Mouse (Mus musculus) midbrain, embryonic 16.5 days (tissue): ENCODE measurements around the gene Hibadh. TPM values are rescaled to one million over a fixed set of nuclear protein-coding genes. Genes with fewer than 3 reads are reported as not detected.

Experiments used
- ATAC-seq: fragments of 200-750 bp; cut with Nextera tagmentation; 2 replicates; pipeline ENCODE4 v1.8.0; 2017; ENCODE audit warnings: moderate TSS enrichment
- H3K27ac ChIP-seq: fragments of 300-500 bp; sonication (generic); 2 replicates; pipeline ENCODE4 v1.5.1; 2014; ENCODE audit warnings: mild to moderate bottlenecking, low read length, mixed read lengths
- H3K27me3 ChIP-seq: fragments of 300-500 bp; sonication (generic); 2 replicates; pipeline ENCODE4 v1.6.1; 2014; ENCODE audit warnings: low read depth, low read length, mixed read lengths; ENCODE audit not compliant: control insufficient read depth, insufficient read depth
- H3K36me3 ChIP-seq: fragments of 300-500 bp; sonication (generic); 2 replicates; pipeline ENCODE4 v1.6.1; 2014; ENCODE audit warnings: mild to moderate bottlenecking, low read length, moderate library complexity, mixed read lengths; ENCODE audit not compliant: control insufficient read depth, insufficient read depth
- H3K4me1 ChIP-seq: fragments of 300-500 bp; sonication (generic); 2 replicates; pipeline ENCODE4 v1.6.1; 2014; ENCODE audit warnings: mild to moderate bottlenecking, low read length, mixed read lengths; ENCODE audit not compliant: control insufficient read depth, insufficient read depth
- H3K4me2 ChIP-seq: fragments of 300-500 bp; sonication (generic); 2 replicates; pipeline ENCODE4 v1.6.1; 2014; ENCODE audit warnings: mild to moderate bottlenecking, low read length, mixed read lengths
- H3K4me3 ChIP-seq: fragments of 300-500 bp; sonication (generic); 2 replicates; pipeline ENCODE4 v1.5.1; 2014; ENCODE audit warnings: low read depth, mild to moderate bottlenecking, low read length, moderate library complexity, mixed read lengths
- H3K9ac ChIP-seq: fragments of 300-500 bp; sonication (generic); 2 replicates; pipeline ENCODE4 v1.6.1; 2014; ENCODE audit warnings: low read depth, low read length, mixed read lengths
- H3K9me3 ChIP-seq: fragments of 300-500 bp; sonication (generic); replicated peaks from 2 replicates; pipeline ENCODE4 v1.6.1; 2014; ENCODE audit warnings: mild to moderate bottlenecking, low read length, mixed read lengths; ENCODE audit not compliant: control insufficient read depth, poor library complexity, severe bottlenecking
- WGBS: fragments of 180-500 bp; shearing (Covaris S2); extraction: QIAGEN DNeasy Blood & Tissue Kit; methylation state at CpG from one replicate; pipeline ENCODE4 v1.1.7; 2014; 5-methylcytosine and 5-hydroxymethylcytosine counted together
- polyA plus RNA-seq: library from polyadenylated mRNA; unstranded; fragments of >200 nt; fragmentation: Nextera tagmentation; extraction: Ambion mirVana; gene quantifications from 2 replicates; pipeline ENCODE4 v1.2.1, GENCODE M21; 2015

Gene Hibadh
- polyA plus RNA-seq, 1 experiment from 2014 or later, result 64.7 TPM

DNA sequence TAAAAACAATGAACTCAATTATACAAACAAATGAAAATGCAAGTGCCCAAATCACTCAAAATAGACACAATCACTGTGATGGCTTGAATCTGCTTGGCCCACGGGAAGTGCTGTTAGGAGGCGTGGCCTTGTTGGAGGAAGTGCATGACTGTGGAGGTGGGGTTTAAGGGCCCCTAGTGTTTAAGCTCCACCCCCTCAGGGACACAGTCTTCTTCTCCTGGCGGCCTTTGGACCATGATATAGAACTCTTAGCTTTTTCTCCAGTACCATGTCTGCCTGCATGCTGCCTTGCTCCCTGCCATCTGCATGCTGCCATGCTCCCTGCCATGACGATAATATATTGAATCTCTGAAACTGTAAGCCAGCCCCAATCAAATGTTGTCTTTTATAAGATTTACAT is 77.2 kb downstream of the Hibadh start:
- no peak overlapping the region for H3K4me2 ChIP-seq
- peaks cover 2% of the 10 kb centered on the region; the same call in 1 of the 2 replicates for H3K4me1 ChIP-seq
- no peaks in the 10 kb centered on the region for H3K36me3 ChIP-seq
- H3K9me3 ChIP-seq, result no peaks in the 10 kb centered on the region
- no peak overlapping the region for H3K9ac ChIP-seq
- H3K4me3 ChIP-seq, result no peak overlapping the region
- no peak for ATAC-seq
- WGBS, result 90% methylated on average over 4 of the region's 4 CpGs
- no peak overlapping the region for H3K27ac ChIP-seq
- H3K27me3 ChIP-seq, result no peaks in the 10 kb centered on the region

DNA sequence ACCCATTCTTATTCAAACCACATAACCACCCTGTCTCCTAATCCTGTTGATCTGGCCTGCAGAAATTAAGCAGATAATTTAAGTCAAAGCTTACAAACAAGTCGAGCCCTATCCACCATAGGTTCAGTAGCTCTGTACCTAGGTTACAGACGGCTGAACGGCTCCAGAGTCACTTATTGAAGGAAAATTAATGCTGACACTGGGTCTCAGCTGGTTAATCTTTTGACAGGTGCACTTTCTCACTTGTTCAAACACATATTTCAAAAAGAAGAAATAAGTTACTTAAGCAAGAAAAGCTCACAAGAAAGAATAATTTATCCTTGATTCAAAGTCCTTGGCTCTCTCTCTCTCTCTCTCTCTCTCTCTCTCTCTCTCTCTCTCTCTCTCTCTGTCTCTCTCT is 81.1 kb downstream of the Hibadh start:
- H3K4me3 ChIP-seq, result no peak overlapping the region
- H3K27ac ChIP-seq, result no peak overlapping the region
- H3K4me2 ChIP-seq, result no peak overlapping the region
- 62% methylated on average over 3 of the region's 3 CpGs for WGBS
- no peaks in the 10 kb centered on the region for H3K4me1 ChIP-seq
- no peak overlapping the region for H3K9ac ChIP-seq
- no peaks in the 10 kb centered on the region for H3K27me3 ChIP-seq
- H3K36me3 ChIP-seq, result no peaks in the 10 kb centered on the region
- ATAC-seq, result no peak
- no peaks in the 10 kb centered on the region for H3K9me3 ChIP-seq

DNA sequence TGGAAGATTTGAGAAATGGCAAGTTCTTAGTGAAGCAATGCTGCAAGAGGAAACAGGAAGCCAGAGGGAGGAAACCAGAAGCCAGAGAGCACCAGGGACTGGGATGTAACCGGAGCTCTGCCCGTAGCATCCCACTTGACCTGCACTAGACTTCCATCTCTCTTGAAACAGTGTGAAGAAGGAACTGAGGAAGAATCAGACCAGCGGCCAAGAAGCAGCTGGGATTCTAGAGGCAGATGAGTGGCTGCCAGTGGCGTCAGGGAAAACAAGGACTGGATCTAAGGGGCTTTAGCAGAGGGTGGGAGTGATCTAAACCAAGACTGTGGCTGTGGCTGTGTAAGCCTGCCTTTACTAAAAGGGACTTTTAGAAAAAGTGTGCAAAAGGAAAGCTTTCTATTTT is 95.8 kb downstream of the Hibadh start:
- no peak for ATAC-seq
- Histone ChIP-seq H3K9ac (no peak overlapping the region), H3K36me3 (peaks cover 4% of the 10 kb centered on the region; the same call in 1 of the 2 replicates), H3K4me3 (no peak overlapping the region), H3K27ac (no peak overlapping the region), H3K9me3 (no peaks in the 10 kb centered on the region), H3K27me3 (no peaks in the 10 kb centered on the region), H3K4me2 (no peak overlapping the region), H3K4me1 (no peaks in the 10 kb centered on the region; the same call in 1 of the 2 replicates)
- WGBS, result 65% methylated on average over 4 of the region's 4 CpGs

DNA sequence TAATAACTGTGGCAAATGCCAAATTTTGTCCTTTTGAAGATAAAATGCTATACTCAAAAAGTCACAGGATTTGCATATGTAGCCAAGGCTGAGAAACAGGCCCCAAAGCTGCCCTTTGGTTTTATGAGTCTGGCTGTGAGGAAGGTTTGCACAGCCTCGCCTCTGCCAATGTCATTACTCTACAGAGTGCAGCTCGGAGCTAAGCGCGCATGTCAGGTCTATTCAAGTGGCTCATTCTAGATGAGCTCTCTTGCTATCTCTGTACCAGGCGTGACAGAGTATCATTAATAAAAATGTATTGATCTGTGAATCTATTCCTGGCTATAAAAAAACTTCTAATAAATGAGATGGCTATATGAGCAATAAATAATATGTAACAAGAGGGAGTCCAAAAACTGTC is 97.7 kb downstream of the Hibadh start:
- H3K4me3 ChIP-seq, result no peak overlapping the region
- no peak overlapping the region for H3K4me2 ChIP-seq
- H3K27me3 ChIP-seq, result no peaks in the 10 kb centered on the region
- no peak for ATAC-seq
- 71% methylated on average over 5 of the region's 5 CpGs for WGBS
- no peak overlapping the region for H3K27ac ChIP-seq
- no peak overlapping the region for H3K9ac ChIP-seq
- H3K9me3 ChIP-seq, result no peaks in the 10 kb centered on the region
- H3K4me1 ChIP-seq, result no peaks in the 10 kb centered on the region
- H3K36me3 ChIP-seq, result peaks cover 4% of the 10 kb centered on the region; the same call in 1 of the 2 replicates

DNA sequence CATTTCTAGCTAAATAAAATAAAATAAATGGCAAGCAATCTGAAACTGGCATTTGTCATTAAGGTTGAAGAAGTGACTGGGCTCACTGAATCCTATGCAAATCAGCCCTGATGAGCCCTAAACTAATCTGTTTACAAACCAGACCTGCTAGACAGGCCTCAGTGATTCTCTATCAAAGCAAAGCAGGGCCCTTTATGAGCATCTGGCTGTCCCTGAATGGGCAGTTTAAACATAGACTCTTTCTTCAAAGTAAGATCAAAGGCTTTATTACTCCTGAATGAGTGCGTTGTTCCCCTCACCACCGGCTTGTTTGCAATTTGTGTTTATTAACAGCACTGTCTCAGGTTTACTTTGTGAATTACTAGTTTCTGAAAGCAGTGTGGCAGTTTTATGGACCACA is 100.3 kb downstream of the Hibadh start:
- Histone ChIP-seq H3K9me3 (peaks cover 2% of the 10 kb centered on the region; the same call in 1 of the 2 replicates), H3K4me2 (no peak overlapping the region; the same call in 1 of the 2 replicates), H3K4me1 (no peaks in the 10 kb centered on the region), H3K27ac (no peak overlapping the region), H3K36me3 (no peaks in the 10 kb centered on the region), H3K4me3 (no peak overlapping the region), H3K27me3 (no peaks in the 10 kb centered on the region), H3K9ac (no peak overlapping the region)
- ATAC-seq, result no peak
- 11% methylated on average over 2 of the region's 2 CpGs for WGBS

DNA sequence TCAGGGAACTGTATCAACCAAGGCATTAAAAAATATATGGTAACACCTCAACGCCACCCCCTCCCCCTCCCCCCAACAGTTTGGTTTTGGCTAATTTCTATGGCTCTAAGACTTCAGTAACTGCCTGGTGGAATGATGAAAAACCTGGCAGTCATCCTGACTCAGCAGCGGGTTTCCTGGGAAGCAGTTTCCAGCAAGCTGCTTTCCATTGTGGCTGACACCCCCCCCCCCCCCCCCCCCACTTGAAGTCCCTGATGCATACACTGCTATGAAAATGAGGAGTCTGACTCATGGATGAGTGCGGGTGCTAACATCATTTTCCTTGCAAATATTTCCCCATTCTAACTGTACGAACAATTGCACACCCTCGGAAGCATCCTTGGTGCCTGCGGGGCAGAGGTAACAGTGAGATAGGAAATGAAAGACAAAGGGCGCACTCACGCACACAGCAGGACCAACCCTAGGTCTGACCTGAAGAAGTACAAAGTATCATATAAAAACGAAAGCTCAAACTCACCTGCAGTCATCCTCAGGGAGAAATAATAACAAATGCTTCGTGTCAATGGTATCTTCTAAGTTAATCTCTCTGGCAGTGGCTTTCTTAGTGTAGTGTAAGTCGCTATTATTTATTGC is 105.0 kb downstream of the Hibadh start:
- no peak for ATAC-seq
- Histone ChIP-seq H3K9me3 (peaks cover 2% of the 10 kb centered on the region; the same call in 1 of the 2 replicates), H3K4me2 (no peak overlapping the region), H3K36me3 (no peaks in the 10 kb centered on the region), H3K9ac (no peak overlapping the region), H3K4me1 (no peaks in the 10 kb centered on the region), H3K27me3 (no peaks in the 10 kb centered on the region), H3K4me3 (no peak overlapping the region), H3K27ac (no peak overlapping the region)
- WGBS, result 87% methylated on average over 11 of the region's 11 CpGs

DNA sequence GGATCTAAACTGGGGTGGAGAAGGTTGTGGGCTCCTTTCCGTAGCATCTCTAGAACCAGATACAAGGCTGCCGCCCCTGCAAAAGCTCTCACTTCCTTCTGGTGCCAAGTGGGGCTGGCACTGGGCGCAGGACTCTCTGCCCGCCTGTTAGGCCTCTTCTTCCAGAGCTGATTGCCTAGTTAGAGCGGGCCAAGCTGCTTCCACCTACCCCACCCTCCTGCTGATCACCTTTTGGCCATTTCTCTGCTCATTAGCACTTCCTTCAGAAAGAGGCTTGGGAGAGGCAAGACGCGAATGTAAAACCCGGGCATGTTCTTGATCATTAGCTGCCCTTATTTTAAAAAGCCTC is 108.1 kb downstream of the Hibadh start:
- Histone ChIP-seq H3K27ac (no peak overlapping the region), H3K27me3 (no peaks in the 10 kb centered on the region), H3K4me1 (no peaks in the 10 kb centered on the region), H3K9ac (no peak overlapping the region), H3K4me3 (no peak overlapping the region), H3K9me3 (peaks cover 2% of the 10 kb centered on the region; the same call in 1 of the 2 replicates), H3K4me2 (no peak overlapping the region), H3K36me3 (no peaks in the 10 kb centered on the region)
- no peak for ATAC-seq
- WGBS, result 87% methylated on average over 8 of the region's 8 CpGs

DNA sequence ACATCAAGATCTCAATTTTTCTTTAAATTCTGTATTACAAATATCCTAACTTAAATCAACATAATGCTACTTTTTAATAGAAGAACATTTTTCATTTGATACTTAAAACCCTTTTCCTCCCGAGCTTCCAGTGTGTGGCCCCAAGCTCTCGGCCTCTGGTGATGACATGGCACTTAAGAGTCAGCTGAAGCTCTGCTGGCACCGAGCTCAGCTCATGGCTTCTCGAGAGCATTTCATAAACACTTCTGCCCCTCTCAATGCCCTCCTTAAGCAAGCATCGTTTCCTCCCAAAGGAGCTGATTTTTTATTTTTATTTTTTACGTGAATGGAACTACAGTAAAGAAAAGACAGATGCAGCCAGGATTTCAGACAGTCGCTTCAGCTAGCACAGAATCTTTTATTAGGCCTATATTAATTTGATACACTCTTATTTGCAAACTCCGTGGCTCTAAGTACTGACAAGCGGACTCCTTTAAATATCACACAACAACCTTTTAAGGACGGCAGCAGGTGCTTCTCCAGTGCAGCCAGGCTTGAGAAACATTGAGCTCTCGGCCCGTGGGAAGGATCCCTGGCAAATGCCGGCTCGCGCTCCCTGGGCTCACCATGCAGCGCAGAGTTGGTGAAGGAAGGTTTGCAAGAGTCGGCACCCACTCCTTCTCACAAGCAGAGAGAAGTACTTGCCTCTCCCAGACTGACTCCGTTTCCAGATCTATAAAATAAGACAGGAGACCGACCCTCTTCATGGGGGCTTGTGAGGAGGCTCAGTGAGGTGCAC is 108.6 kb downstream of the Hibadh start:
- WGBS, result 83% methylated on average over 19 of the region's 19 CpGs
- Histone ChIP-seq H3K9me3 (no peaks in the 10 kb centered on the region), H3K27me3 (no peaks in the 10 kb centered on the region)

DNA sequence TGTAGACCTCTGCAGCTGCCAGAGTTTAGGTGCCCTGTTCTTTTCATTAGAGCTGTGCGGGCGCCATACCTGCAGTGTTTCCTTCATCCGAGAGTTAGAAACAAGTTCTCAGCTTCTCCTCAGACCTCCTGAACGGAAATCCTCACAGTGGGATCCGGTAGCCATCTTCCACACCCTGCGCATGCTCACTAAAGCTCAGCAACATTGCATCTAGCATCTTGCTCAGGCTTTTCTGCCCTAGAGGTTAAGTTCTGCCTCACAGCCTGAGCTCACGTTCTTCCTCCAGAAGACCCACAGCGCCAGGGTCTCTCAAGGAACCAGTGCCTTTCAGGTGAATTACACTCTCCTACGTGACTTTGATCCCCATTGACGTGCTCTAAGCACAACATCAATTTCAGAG is 109.3 kb downstream of the Hibadh start:
- H3K27me3 ChIP-seq, result no peaks in the 10 kb centered on the region
- no peaks in the 10 kb centered on the region for H3K36me3 ChIP-seq
- H3K4me3 ChIP-seq, result no peak overlapping the region
- H3K27ac ChIP-seq, result no peak overlapping the region
- H3K9ac ChIP-seq, result no peak overlapping the region
- no peaks in the 10 kb centered on the region for H3K4me1 ChIP-seq
- H3K4me2 ChIP-seq, result no peak overlapping the region
- WGBS, result 81% methylated on average over 10 of the region's 10 CpGs
- no peak for ATAC-seq
- H3K9me3 ChIP-seq, result no peaks in the 10 kb centered on the region

More for the DNA sequence above, 108.6 kb downstream of the Hibadh start:
- no peak overlapping the region for H3K9ac ChIP-seq
- no peak overlapping the region for H3K27ac ChIP-seq
- H3K4me3 ChIP-seq, result no peak overlapping the region
- ATAC-seq, result no peak
- H3K36me3 ChIP-seq, result no peaks in the 10 kb centered on the region
- no peak overlapping the region for H3K4me2 ChIP-seq
- H3K4me1 ChIP-seq, result no peaks in the 10 kb centered on the region
